ENCODE assay signal across 8 mouse cellular contexts in the genomic region with DNA sequence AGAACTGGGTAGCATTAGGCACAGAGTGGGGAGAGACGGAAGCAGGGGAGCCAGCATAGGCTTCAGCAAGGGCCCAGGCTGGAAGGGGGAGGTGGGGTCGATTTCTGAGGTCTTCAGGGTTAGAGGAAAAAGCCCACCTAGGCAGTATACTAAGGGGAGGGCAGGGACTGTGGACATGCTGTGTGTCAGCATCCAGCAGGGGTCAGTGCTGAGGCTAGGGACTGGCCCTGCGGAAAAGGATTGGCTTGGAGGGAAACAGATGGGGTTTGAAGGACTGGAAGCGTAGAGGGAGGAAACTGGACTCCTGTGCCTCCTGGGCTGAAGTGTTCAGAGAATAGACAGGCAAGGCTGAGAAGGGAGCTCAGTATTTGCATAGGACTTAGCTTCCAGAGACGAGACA.
DNase-seq lines count a peak whose midpoint lies in the region; ATAC-seq and TF ChIP-seq lines count a peak whose summit lies in the region.

No protein-coding gene starts in this region.

- no peak for TF ChIP-seq EP300 in lung, postnatal 0 days (IDR thresholded peaks at IDR 0.05)

- H3K4me3 ChIP-seq in lung, postnatal 0 days (ENCODE audit: low read depth, low read length): no peak overlapping the region

- no peak overlapping the region for H3K4me2 ChIP-seq in lung, postnatal 0 days (replicated peaks; ENCODE audit: low read depth, low read length)

- 27% methylated on average over 5 of the region's 5 CpGs for WGBS in lung, postnatal 0 days

- peak; percentile 93 for TF ChIP-seq CTCF in lung, postnatal 0 days (IDR thresholded peaks at IDR 0.05)

- no peaks in the 10 kb centered on the region for H3K9me3 ChIP-seq in lung, postnatal 0 days (ENCODE audit: low read length)

- DNase-seq in urinary bladder, postnatal 14 days (ENCODE audit: low spot score): peak; percentile 72
- DNase-seq in urinary bladder, postnatal 10 days (ENCODE audit: low spot score): no peak
- DNase-seq in cerebellum, postnatal 4 days (ENCODE audit: low spot score in 2 of 2): peak; percentile 38 to 63
- peak; percentile 57 to 74 for DNase-seq in gastrocnemius, postnatal 4 days (ENCODE audit: low spot score in 2 of 2)
- peak; percentile 81 for DNase-seq in kidney, adult 18-20 months
- DNase-seq in lung, postnatal 0 days (ENCODE audit: low spot score): peak; percentile 78
- DNase-seq in retina, postnatal 7 days (ENCODE audit: low read depth, low spot score): peak; percentile 35
- DNase-seq in urinary bladder, adult 18-20 months (ENCODE audit: low spot score in 2 of 2): no peak

- peak overlapping the region; percentile 71; the same call in 1 of the 2 replicates for H3K27ac ChIP-seq in lung, postnatal 0 days (ENCODE audit: low read length)

- no peak overlapping the region for H3K9ac ChIP-seq in lung, postnatal 0 days (replicated peaks; ENCODE audit: low read depth)

- peaks cover 4% of the 10 kb centered on the region; the same call in 1 of the 2 replicates for H3K4me1 ChIP-seq in lung, postnatal 0 days (ENCODE audit: insufficient read depth, low read depth, low read length)

- H3K27me3 ChIP-seq in lung, postnatal 0 days (replicated peaks; ENCODE audit: insufficient read depth, low read length): no peaks in the 10 kb centered on the region

- peak; percentile 63 for ATAC-seq in lung, postnatal 0 days

- no peaks in the 10 kb centered on the region for H3K36me3 ChIP-seq in lung, postnatal 0 days (ENCODE audit: insufficient read depth, low read length)

Comparison
In these comparisons a context has a peak if more than half of its experiments do, and no peak if none do; other contexts are left out.
1. DNase-seq: peak in urinary bladder, postnatal 14 days (single experiment), cerebellum, postnatal 4 days (2 of 2), gastrocnemius, postnatal 4 days (2 of 2), kidney, adult 18-20 months (single experiment), lung, postnatal 0 days (single experiment) and retina, postnatal 7 days (single experiment); none in urinary bladder, postnatal 10 days (single experiment) and urinary bladder, adult 18-20 months (0 of 2).